Mouse (Mus musculus) G1E (cell line): Measurements from ENCODE around the gene Dus3l.

Source experiments
- CTCF ChIP-seq: IDR thresholded peaks from 2 replicates; pipeline ENCODE4 v1.5.1; 2012; ENCODE audit warnings: low read depth, low read length, inconsistent platforms, mixed read lengths
- GATA1 ChIP-seq: IDR thresholded peaks from 2 replicates; pipeline ENCODE4 v1.6.1; 2012; ENCODE audit warnings: borderline replicate concordance, low read length, inconsistent platforms, mixed read lengths
- GATA2 ChIP-seq: IDR thresholded peaks from 2 replicates; pipeline ENCODE4 v1.6.1; 2012; ENCODE audit warnings: low read depth, low read length, inconsistent platforms, borderline replicate concordance
- POLR2AphosphoS5 ChIP-seq: IDR thresholded peaks from 2 replicates; pipeline ENCODE4 v1.6.1; 2012; ENCODE audit warnings: low read depth, low read length, inconsistent platforms; ENCODE audit not compliant: insufficient replicate concordance

GRCm38 (mm10) chr17:56767531-56768135, 3.1 kb downstream of the Dus3l start:
- TF ChIP-seq CTCF (no peak), GATA1 (no peak), GATA2 (no peak), POLR2AphosphoS5 (no peak)
